Mouse (Mus musculus): ENCODE measurements around the gene Asb12.
"Not testable (repeated sequence)": the region's sequence is repeated elsewhere in the genome, so short reads cannot be mapped to it uniquely, and the experiment has no call there.

Asb12 gene

GRCm38 (mm10) chrX:95557887-95558286 is at the start of gene Asb12, which contains the start of gene Pfn5:
TSS of gene Asb12 (minus strand) at chrX:95557987.
TSS of gene Pfn5 (plus strand) at chrX:95558104.
- no peak for DNase-seq (ENCODE audit: low read depth)

GRCm38 (mm10) chrX:95600609-95601008 is 42.8 kb upstream of the Asb12 start:
- no peak for DNase-seq (ENCODE audit: low read depth)

GRCm38 (mm10) chrX:95554321-95554720 is 3.5 kb downstream of the Asb12 start:
- no peak for DNase-seq (ENCODE audit: low read depth)

- not testable (repeated sequence) for DNase-seq (ENCODE audit: low read depth)
These were observed 22.3 kb downstream of the Asb12 start for GRCm38 (mm10) chrX:95535493-95535892.

GRCm38 (mm10) chrX:95525166-95525565 is 32.6 kb downstream of the Asb12 start:
- no peak for DNase-seq (ENCODE audit: low read depth)

- DNase-seq (ENCODE audit: low read depth): no peak
These were observed 33.9 kb downstream of the Asb12 start for GRCm38 (mm10) chrX:95523883-95524282.

- DNase-seq (ENCODE audit: low read depth): no peak
These were observed 100.6 kb downstream of the Asb12 start for GRCm38 (mm10) chrX:95457166-95457565.

- DNase-seq (ENCODE audit: low read depth): no peak
These were observed 111.9 kb downstream of the Asb12 start for GRCm38 (mm10) chrX:95445866-95446265.

- DNase-seq (ENCODE audit: low read depth): no peak
These were observed 112.6 kb downstream of the Asb12 start for GRCm38 (mm10) chrX:95445141-95445540.

- peak; percentile 72 for DNase-seq (ENCODE audit: low read depth)
These were observed 113.0 kb downstream of the Asb12 start, which contains the start of gene Amer1 for GRCm38 (mm10) chrX:95444776-95445111. TSS of gene Amer1 (minus strand) at chrX:95444872.

- DNase-seq (ENCODE audit: low read depth): peak; percentile 16
These were observed 113.7 kb downstream of the Asb12 start for GRCm38 (mm10) chrX:95443898-95444775.

- DNase-seq (ENCODE audit: low read depth): no peak
These were observed 114.4 kb downstream of the Asb12 start for GRCm38 (mm10) chrX:95443390-95443789.

- no peak for DNase-seq (ENCODE audit: low read depth)
These were observed 115.5 kb downstream of the Asb12 start for GRCm38 (mm10) chrX:95442261-95442660.

GRCm38 (mm10) chrX:95441290-95441689 is 116.5 kb downstream of the Asb12 start:
- no peak for DNase-seq (ENCODE audit: low read depth)

GRCm38 (mm10) chrX:95438491-95438890 is 119.3 kb downstream of the Asb12 start:
- DNase-seq (ENCODE audit: low read depth): no peak

GRCm38 (mm10) chrX:95437236-95437635 is 120.6 kb downstream of the Asb12 start:
- DNase-seq (ENCODE audit: low read depth): no peak
